Mouse (Mus musculus) urinary bladder, postnatal 14 days (tissue): Measurements from ENCODE around the gene Cul9.

Experiments used
- DNase-seq: peaks from one replicate; pipeline ENCODE4 v3.0.0; 2021; ENCODE audit warnings: low spot score

The Cul9 gene

GRCm38 (mm10) chr17:46553469-46553868 lies 7.3 kb upstream of the Cul9 start:
- DNase-seq, result no peak

- peak; percentile 91 for DNase-seq
These were observed 6.7 kb upstream of the Cul9 start for GRCm38 (mm10) chr17:46552841-46553423.

GRCm38 (mm10) chr17:46552151-46552550 lies 6.0 kb upstream of the Cul9 start:
- no peak for DNase-seq

GRCm38 (mm10) chr17:46551369-46551768 lies 5.2 kb upstream of the Cul9 start:
- DNase-seq, result no peak

- DNase-seq, result no peak
These were observed 4.7 kb upstream of the Cul9 start for GRCm38 (mm10) chr17:46550904-46551303.

- no peak for DNase-seq
These were observed 3.5 kb upstream of the Cul9 start for GRCm38 (mm10) chr17:46549642-46550041.

GRCm38 (mm10) chr17:46549193-46549592 lies 3.0 kb upstream of the Cul9 start:
- DNase-seq, result peak; percentile 64

- DNase-seq, result no peak
These were observed 2.6 kb upstream of the Cul9 start for GRCm38 (mm10) chr17:46548741-46549140.

GRCm38 (mm10) chr17:46547923-46548322 lies 1.7 kb upstream of the Cul9 start:
- DNase-seq, result no peak

- DNase-seq, result no peak
These were observed 807 bp upstream of the Cul9 start for GRCm38 (mm10) chr17:46546995-46547394.

- no peak for DNase-seq
These were observed 403 bp upstream of the Cul9 start for GRCm38 (mm10) chr17:46546591-46546990.

- no peak for DNase-seq
These were observed 2.5 kb downstream of the Cul9 start for GRCm38 (mm10) chr17:46543661-46544060.

- DNase-seq, result peak; percentile 77
These were observed 20.4 kb downstream of the Cul9 start for GRCm38 (mm10) chr17:46525579-46526307.

GRCm38 (mm10) chr17:46525065-46525464 lies 21.1 kb downstream of the Cul9 start:
- no peak for DNase-seq

- DNase-seq, result no peak
These were observed 24.1 kb downstream of the Cul9 start for GRCm38 (mm10) chr17:46521963-46522668.

GRCm38 (mm10) chr17:46521174-46521573 lies 25.0 kb downstream of the Cul9 start:
- DNase-seq, result no peak

- no peak for DNase-seq
These were observed 25.7 kb downstream of the Cul9 start for GRCm38 (mm10) chr17:46520385-46520979.

- no peak for DNase-seq
These were observed 26.2 kb downstream of the Cul9 start for GRCm38 (mm10) chr17:46519971-46520370.

GRCm38 (mm10) chr17:46513329-46513728 lies 32.9 kb downstream of the Cul9 start:
- DNase-seq, result no peak

GRCm38 (mm10) chr17:46511059-46511710 lies 35.0 kb downstream of the Cul9 start:
- no peak for DNase-seq

GRCm38 (mm10) chr17:46505617-46506016 lies 40.6 kb downstream of the Cul9 start:
- DNase-seq, result no peak
